Mouse (Mus musculus) erythroid progenitor cell, adult 5-6 weeks (primary cell): ENCODE measurements around the gene Plekha6. TPM values are rescaled to one million over a fixed set of nuclear protein-coding genes. Genes with fewer than 3 reads are reported as not detected.

Experiments used
- ATAC-seq: replicated peaks from 2 replicates; pipeline ENCODE4 v1.8.0; 2016; ENCODE audit warnings: moderate number of reproducible peaks, mild to moderate bottlenecking, moderate TSS enrichment, inconsistent platforms; ENCODE audit not compliant: poor library complexity, low FRiP score, severe bottlenecking
- total RNA-seq, 2 experiments: library from RNA; stranded (forward) in 1 of 2; stranded (reverse) in 1 of 2; fragments of 150-400 nt in 1 of 2; fragments of 186-747, 209-891 nt in 1 of 2; gene quantifications; 2 replicates each; pipeline versions ENCODE4 v1.2.3 to v1.2.4; 2015 to 2017; ENCODE audit warnings: low replicate concordance in 2 of 2

The Plekha6 gene
- total RNA-seq, 2 experiments from 2014 or later, result not detected

DNA sequence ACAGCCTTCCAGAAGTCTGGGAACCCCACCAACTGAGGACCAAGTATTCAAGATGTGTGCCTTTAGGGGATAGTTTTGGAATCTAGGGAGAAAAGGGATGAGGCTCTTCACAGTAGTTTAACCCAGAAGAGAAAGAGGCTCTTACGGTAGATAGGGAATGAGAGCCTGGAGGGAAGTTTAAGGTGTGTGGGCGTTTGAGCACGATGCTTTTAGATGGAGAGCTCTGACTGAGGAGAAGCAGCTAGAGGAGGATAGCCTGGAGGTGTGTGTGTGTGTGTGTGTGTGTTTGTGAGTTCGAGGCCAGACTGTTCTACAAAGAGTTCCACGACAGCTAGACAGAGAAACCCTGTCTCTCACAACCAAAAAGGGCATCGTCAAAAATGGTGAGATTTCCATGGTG, 98.6 kb downstream of the Plekha6 start:
- no peak for ATAC-seq

DNA sequence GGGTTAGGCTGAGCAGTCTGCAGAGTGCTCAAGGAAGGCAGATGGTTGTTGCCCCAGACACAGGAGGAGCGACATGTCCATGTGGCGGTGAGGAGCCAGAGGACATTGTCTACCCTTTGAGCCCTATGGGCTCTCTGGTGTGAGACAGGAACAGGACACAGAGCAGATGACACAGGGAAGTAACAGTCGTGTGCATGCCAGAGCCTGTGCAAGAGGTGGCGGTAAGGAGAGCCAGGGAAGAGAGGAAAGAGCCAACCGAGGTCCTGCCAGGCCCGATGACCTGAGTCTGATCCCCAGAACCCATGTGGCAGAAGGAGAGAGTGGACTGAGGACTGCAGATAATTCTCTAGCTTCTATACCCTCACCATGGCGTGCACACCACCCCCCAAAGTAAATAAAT, 99.1 kb downstream of the Plekha6 start:
- no peak for ATAC-seq

DNA sequence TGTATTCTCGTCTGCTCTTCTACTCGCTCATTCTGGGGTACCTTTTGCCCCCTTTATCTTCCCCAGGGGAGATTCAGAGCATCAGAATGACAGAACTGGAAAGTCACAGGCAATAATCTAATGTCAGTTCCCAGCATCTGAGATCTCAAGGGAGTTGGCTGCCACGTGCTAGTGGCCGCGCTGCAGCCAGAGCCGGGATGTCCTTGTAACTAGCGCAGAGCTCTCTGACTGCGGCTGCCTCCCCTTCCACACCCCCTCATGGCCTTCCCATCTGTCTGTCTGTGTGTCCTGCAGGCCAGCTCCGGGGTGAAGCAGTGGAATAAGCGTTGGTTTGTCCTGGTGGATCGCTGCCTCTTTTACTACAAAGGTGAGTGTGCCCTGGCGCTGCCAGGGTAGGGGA, 100.4 kb downstream of the Plekha6 start:
- ATAC-seq, result no peak

DNA sequence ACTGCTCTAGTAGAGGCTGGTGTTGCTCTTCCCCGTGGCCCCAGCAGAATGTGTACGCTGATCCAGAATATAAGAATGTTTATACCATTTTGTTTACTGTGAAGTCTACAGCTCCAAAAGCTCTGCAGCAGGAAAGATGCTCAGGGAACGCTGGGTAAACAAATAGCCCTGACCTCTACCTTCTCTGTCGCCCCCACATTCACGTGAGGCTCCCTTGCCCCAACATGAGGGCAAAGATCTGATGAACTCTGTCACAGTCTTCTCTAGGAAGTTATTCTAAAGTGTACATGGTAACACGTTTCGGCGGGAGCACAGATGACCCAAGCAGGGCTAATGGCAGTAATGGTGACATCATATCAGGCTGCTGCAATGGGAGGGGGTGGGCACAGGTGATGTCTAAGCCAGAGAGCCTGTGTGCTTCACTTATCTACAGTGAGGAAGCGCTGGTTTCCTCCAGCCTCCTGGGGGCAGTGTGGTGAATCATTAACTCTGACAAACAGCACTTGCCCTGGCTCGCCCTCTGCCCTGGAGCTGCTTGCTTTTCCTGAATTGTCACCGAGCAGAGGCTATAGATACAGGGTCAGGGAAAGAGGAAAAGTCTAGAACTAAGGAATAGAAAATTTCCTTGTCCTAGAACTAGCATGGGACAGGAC, 101.2 kb downstream of the Plekha6 start:
- ATAC-seq, result no peak

DNA sequence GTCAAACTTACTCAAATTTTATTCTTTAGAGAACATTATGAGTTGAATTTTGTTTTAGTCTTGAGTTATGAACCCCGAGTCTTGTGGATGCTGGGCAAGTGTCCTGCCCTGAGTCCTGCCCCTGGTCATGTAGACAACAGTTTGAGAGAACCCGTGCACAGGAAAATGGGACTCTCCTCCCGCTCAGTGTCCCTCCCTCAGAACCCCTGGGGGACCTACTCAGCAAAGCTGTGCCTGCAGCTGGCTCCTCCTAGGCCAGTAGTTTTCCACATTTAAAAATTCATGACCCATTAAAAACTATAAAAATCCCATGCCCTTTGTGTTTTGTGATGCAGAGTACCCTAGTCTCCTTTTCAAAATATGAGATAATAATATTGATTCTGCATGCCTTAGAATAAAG, 103.1 kb downstream of the Plekha6 start:
- ATAC-seq, result no peak

DNA sequence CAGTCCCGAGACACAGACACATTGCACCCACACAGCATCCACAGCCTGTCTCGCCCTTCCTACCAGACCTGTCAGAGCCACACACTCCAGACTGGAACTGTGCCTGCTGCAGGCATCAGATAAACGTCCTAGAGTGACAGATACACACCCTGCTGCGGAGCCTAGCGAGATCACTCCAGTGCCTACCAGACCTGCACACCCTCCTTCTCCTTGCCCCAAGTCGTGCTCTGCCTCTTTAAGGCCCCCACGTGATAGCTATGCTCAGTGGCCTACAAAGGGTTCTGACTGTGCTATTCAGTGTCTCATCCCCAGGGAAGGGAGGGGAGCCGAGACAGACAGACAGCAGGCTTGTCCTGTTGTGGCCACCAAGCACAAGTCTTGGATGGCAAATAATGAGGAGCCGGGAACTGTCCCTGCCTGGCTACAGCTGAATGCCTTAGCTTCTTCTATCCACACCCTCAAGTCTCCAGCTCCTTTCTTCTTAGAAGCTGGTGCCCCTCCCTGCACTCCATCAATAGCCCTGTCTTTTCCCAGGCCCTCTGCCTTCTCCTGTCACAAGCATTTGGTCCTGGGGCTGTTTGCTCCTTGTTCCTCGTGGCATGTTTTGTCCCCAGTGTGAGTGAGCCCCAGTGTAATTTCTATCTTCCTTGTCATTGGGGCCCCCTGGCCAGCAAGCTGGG, 103.9 kb downstream of the Plekha6 start:
- peak; percentile 86 for ATAC-seq

DNA sequence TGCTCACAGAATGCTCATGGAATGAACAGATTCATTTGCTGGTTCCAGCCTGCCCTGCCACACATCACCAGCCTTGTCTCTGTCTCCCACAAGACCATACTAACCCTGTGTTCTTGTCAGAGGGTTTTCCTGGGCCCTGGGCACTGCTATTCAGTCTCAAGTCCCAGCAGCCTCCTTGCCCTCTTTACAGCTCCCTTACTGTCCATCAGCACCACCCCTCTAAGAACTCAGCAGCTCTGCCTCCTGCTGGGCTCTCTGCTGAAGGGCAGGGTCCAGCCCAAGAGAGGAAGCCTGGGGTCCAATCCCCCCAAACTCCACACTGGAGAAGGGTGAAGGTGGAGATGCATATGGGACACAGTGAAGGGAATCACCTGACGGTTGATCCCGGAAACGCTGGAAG, 104.5 kb downstream of the Plekha6 start:
- no peak for ATAC-seq

DNA sequence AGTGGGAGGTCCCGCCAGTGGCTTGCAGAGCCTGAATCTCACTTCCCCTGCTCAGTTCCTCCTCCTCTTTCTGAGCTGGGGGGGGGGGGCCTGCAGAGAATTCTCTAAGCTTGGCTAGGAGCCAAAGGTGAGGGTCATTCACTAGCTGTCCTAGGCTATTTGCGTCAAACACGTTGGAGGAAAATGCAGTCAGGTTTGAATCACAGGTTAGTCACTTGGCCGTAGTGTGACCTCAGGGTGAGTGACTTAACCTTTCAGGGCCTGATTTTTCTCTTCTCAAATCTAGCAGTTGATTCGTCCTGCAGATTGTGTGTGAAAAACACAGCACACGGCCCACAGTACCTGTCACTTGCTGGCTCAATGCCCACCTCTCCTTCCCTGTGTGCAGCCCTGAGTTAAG, 106.3 kb downstream of the Plekha6 start:
- no peak for ATAC-seq

DNA sequence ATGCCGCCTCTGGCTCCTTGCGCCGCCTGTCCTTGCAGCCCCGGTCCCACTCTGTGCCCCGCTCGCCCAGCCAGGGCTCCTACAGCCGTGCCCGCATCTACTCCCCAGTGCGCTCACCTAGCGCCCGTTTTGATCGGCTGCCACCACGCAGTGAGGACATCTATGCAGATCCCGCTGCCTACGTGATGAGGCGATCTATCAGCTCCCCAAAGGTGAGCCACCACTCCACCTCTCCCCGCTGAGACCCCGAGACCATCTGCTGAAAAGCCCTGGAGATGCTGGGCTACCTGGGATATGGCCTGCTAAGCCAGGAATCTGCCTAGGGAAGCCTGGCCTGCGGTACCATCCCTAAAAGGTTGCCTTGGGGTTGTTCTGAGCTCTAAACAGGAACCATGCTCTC, 110.2 kb downstream of the Plekha6 start:
- no peak for ATAC-seq

DNA sequence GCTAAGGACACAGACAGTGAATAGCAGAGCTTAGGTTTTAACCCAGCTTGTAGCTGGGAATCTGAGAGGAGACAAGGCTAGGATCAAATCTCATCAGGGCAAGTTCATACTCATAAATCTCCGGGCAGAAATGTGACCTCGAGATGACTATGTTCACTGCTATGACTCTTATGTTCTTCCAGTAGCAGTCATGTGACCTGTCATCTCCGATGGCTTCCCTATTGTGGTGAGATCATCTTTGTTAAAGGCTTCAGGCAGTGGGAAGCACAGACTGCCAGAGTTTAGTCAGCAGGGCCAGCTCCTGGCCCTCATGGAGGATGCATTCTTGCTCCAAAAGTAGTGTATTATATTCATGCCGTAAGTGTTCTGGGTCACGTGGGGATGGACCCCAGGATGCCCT, 113.0 kb downstream of the Plekha6 start:
- no peak for ATAC-seq

DNA sequence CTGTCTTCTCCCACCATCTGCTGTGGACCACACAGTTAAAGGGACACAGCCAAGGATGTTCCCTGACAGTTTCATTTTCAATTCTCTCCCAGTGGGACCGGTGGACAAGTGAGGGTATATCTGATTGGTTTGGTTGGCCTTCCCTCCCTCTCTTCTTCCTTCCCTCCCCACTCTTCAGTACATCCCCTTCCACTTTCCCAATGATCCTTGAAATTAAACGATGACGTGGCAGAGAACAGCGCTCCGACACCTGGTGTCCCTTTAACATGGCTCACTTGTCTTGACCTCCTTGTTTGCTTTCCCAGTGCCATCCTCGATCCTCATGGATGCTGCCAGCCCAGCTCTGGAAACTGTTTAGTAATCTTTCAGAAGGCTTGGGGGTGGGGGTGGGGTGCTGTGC, 114.5 kb downstream of the Plekha6 start:
- ATAC-seq, result no peak

DNA sequence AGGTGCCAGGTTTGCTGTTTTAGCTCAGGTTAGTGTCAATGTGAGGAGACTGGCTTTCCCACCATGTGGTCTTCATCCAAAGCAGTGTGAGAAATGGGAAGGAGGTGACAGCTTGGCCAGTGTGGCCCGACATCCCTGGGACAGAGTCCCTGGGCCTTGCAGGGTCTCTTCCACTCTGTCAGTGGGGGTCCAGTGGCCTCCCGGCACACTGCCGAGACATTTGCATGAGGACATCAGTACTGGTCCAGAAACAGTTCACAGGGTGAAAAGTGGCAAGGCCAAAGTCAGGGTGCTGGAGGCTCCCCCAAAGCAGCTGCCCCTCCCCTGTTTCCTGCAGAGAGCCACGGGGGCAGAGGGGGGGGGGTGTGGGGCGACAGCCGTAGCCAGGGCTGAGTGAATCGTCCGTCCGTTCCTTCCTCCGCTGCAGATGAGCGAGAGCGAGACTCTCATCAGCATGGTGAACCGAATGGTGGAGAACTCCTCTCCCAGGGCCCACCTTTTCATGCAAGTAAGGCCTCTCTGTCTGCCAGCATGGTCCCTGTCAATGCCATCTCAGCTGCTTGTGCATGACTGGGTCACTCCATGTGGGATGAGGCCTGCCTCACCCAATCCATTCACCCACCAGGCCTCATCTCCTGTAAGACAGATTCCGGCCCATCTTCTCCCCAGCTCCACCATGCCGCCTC, 115.1 kb downstream of the Plekha6 start:
- no peak for ATAC-seq

DNA sequence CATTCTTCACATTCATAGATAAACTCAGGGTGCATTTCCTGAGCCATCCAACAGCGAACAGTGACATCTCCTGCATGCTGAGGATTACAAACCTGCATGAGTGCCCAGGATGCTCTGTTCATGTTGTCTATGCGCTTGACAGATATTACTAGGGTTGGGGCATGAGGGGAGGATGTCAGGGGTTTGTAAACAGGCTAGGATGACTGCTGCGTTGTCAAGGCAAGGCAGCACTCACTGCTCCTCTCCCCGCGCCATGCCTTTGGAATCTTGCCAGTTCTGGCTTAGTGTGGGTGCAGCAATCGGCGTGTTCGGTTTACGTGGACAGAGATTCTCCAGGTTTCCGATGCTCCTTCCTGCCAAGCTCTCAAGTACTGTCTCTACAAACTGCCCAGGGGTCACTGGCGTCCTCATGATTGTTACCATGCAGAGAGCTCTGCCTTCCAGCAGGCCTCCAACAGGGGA, 115.7 kb downstream of the Plekha6 start:
- no peak for ATAC-seq

DNA sequence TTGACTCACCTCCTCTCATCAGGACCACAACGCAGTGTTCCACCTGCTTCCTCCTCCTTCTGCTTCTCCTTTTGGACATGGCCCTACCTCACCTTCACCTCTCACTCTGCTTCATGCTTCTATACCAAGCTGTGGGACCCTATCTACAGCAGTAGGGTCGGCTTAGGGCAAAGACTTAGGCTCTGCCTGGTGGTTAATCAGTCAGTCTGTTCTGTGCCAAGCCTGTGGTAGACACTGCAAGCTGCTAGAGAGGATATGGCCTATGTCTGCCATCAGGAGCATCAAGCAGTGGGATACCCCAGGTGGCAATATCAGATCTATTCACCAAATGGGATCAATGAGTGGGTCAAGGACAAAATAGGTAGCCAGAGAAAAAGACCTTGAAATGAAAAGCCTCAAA, 116.5 kb downstream of the Plekha6 start:
- no peak for ATAC-seq

DNA sequence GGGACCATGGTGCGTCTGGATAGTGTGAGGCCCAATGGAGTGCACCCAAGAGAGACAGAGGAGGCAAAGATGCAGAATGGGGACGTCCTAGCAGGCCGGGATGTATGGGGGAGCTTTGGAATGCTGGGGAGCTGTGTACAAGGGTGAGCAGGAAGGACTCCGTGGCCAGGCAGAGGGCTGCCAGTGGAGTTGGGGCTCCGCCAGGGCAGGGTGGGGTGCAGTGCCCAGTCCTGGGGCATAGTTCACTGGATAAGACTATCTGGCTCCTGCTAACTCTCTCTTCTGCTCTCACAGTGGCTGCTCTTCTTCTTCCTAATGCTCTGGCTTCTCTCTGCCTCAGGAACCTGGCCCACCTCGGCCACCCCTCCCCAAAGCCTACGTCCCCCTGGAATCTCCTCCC, 121.9 kb downstream of the Plekha6 start:
- ATAC-seq, result no peak

DNA sequence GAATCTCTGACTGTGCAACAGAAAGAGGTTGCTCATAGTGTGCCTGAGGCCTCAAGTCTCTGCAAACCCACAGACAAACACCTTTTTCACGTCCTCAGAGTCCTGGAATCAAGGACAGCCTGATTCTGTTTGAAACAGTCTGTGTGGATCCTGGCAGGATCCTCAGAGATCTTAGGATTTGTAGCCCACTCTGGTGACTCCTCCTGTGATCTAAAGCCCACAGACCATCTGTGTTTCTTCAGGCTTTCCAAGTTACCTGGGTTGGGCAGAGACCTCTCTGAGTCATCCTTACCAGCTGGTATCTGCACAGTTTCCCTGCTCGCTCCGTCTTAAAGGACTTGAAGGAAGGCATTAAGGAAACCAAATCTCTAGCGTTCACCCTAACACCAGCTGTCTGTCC, 123.0 kb downstream of the Plekha6 start:
- ATAC-seq, result no peak

DNA sequence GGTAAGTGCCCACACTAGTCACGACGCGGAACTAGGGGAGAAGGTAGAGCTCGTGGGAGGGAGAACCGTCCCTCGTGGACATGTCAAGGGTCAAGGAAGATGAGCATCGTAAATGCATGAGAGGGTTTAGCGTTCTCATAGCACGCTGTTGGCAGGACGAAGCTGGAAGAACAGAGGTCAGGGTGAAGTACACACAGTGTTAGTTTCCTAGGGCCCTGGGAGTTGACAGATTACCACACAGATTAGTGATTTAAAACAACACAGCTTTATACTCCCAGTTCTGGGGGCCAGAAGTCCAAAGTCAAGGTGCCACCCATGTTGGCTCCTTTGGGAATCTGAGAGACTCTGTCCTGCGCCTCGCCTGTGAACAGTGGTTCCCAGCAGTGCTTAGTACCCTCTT, 123.9 kb downstream of the Plekha6 start:
- ATAC-seq, result no peak

DNA sequence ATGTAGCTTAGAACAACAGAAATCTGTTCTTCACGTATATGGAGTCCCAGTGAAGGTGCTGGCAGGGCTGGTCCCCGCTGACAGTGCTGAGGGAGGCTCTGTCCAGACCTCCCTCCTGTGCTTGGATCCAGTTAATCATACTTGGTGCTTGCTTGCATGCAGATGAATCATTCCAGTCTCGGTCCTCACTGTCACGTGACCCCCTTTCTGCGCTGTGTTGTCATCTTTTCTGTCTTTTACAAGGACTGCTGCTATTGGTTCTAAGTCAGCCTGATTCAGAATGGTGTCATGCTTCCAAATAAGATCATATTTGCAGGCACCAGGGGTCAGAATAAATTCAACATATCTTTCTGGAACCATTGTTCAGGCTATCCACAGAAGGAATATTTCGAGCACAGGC, 127.9 kb downstream of the Plekha6 start:
- ATAC-seq, result no peak

DNA sequence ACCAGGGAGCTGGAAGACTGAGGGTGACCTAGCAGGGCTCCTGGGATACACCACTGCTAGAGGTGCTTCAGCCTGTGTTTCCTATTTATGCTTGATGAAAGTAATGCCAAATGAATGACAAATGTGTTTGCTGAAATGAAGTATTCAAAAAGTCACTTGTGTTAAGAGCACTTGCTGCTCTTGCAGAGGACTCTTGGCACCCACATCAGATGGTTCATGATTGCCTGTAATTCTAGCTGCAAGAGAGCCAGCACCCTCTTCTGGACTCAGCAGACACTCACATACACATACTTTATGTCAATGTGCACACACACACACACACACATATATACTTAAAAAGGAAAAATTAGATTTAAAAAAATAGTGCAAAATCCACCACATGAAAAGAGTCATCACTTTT, 128.6 kb downstream of the Plekha6 start:
- no peak for ATAC-seq

DNA sequence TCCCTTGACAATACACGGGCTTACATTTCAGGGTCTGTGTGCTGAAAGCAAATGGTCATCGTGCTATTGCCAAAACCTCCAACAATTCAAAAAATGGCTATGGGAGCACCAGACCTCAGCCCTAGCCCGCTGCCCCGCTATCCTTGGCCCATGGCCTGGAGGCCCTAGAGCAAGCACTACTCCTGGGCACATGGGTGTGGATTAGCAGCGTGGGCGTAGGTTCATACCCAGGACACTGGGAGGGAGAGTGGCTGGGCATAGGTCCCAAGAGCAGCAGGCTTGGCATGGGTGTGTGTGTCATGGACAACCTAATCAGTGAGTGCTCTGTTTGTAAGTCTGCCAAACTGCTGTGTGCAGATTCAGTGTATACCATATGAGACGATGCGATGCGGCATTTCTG, 132.4 kb downstream of the Plekha6 start:
- no peak for ATAC-seq

DNA sequence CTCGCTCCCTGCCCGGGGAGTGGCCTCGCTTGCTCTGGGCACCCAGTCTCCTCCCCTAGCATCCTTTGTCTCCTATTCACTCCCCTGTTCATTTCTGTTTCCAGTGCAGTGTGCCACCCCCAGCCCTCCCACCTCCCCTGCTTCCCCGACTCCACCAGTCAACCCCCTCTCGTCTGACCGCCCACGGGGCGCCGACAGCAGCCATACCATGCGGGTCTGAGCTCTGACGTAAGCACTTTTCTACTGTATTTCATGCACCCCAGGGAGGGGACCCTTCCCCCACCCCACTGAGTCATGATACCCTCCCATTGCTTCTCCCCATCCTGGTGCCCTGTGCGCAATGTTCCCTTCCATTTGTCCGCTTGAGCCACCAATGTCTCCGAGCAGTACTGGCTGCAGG, 134.8 kb downstream of the Plekha6 start:
- no peak for ATAC-seq
